Mouse (Mus musculus) olfactory bulb, adult 2 months (tissue): ENCODE data around the gene Il1rapl1. TPM values are rescaled to one million over a fixed set of nuclear protein-coding genes. Genes with fewer than 3 reads are reported as not detected.

Source experiments
- H3K27ac ChIP-seq: fragments of 200-500 bp; 2 replicates; pipeline ENCODE4 v1.5.1; 2012; ENCODE audit warnings: low read depth, low read length; ENCODE audit not compliant: insufficient read depth
- H3K4me1 ChIP-seq: fragments of 200-500 bp; 2 replicates; pipeline ENCODE4 v1.6.1; 2012; ENCODE audit warnings: low read length; ENCODE audit not compliant: control insufficient read depth, insufficient read depth
- H3K4me3 ChIP-seq: fragments of 200-500 bp; 2 replicates; pipeline ENCODE4 v1.5.1; 2012; ENCODE audit warnings: mild to moderate bottlenecking, low read depth, low read length, moderate library complexity; ENCODE audit not compliant: insufficient read depth
- CTCF ChIP-seq: fragments of 200-500 bp; IDR thresholded peaks from 2 replicates; pipeline ENCODE4 v1.5.1; 2012; ENCODE audit warnings: low read depth, mild to moderate bottlenecking, low read length, moderate library complexity; ENCODE audit not compliant: insufficient read depth
- POLR2A ChIP-seq: fragments of 200-500 bp; IDR thresholded peaks from 2 replicates; pipeline ENCODE4 v1.6.1; 2012; ENCODE audit warnings: mild to moderate bottlenecking, low read depth, low read length, moderate library complexity; ENCODE audit not compliant: insufficient read depth
- WGBS: fragments of 180-500 bp; shearing (Covaris S2); methylation state at CpG from one replicate; pipeline ENCODE4 v1.1.7; 2018; 5-methylcytosine and 5-hydroxymethylcytosine counted together
- polyA plus RNA-seq: library from polyadenylated mRNA; stranded (reverse); fragments of >200 nt; gene quantifications from 2 replicates; pipeline ENCODE4 v1.2.4, GENCODE M21; 2012; ENCODE audit warnings: low replicate concordance; ENCODE audit not compliant: missing spikeins, insufficient read depth, insufficient read length

Il1rapl1 gene
- polyA plus RNA-seq, 1 experiment: not detected

DNA sequence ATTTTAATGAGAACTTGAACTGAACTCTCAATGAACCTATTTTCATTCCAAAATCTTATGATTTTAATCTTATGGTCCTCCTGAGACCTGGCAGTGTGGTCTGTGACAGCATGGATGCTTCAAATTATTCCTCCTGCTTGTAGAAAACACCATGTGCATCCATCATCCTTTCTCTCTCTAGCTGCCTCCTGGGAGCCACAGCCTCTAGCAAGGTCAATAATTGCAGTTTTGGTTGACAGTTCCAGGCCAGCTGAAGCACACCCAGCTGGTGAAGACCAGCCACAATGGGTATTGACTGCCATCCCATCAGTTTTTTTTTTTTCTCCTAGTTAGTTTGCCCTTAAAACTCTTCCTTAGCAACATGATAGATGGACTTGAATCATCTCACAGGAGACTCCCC is 890.2 kb downstream of the Il1rapl1 start:
- Histone ChIP-seq H3K4me1 (no peaks in the 10 kb centered on the region), H3K27ac (no peak overlapping the region), H3K4me3 (no peak overlapping the region)
- no peak for TF ChIP-seq CTCF
- no peak for TF ChIP-seq POLR2A

DNA sequence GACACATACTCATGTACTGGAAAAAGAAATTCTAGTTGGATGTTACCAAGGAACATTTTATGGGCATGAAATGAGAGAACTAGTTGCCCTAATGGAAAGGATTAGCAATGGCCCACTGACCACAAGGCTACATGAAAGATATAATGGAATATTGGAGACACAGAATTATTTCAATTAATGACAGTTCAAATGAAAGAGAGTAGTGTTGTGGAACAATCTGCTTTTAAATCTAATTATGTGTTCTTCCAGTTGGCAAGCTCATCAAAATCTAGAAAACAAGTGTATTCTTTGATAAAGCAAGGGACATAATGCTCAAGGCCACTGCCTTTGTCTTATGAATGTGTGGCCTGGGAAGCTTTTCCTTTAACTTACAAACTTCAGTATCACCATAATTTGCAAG is 1113.1 kb downstream of the Il1rapl1 start:
- H3K4me3 ChIP-seq: no peak overlapping the region
- TF ChIP-seq CTCF (no peak), POLR2A (no peak)
- H3K4me1 ChIP-seq: no peaks in the 10 kb centered on the region
- no peak overlapping the region for H3K27ac ChIP-seq

DNA sequence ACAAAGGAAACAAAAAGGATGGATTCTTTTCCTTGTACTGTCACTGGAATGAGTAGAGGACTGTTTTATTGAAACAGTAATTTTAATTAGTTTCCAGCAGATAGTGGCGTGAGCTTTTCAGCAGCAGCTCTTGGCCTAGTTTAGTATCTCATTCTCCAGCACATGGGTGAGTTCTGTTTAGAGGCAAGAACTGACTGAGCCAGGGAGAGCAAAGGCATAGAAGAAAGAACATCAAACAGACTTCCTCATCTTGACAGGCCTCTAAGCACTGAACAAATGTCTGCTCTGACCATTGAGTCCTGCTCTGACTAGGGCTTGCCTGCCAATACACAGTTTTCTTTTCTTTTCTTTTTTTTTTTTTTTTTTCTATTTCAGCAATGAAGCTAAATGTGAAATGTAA is 1160.3 kb downstream of the Il1rapl1 start:
- no peak for TF ChIP-seq POLR2A
- no peak for TF ChIP-seq CTCF

DNA sequence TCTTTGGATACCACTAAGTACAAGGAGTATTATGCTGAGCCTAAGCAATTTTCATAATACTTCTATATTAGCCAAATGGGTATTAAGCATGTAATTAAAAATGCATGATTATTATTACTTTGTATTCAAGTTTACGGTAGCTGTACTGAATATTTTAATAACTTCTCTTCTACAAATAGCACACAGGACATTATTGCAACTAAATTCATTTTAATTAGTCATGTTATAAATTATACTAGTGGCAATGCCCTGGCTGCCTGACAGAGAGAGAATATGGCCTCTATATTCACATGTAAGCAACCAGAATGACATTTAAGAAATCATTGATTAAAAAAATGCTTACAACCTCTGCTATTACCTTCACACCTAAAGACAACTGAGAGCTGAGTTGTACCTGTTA is 1160.8 kb downstream of the Il1rapl1 start:
- TF ChIP-seq CTCF (no peak), POLR2A (no peak)
- Histone ChIP-seq H3K4me1 (no peaks in the 10 kb centered on the region), H3K27ac (no peak overlapping the region), H3K4me3 (no peak overlapping the region)
- 71% methylated on average over 1 of the region's 1 CpGs for whole genome bisulfite sequencing

More for the DNA sequence above, 1160.3 kb downstream of the Il1rapl1 start:
- WGBS: 29% methylated on average over 1 of the region's 1 CpGs
- Histone ChIP-seq H3K4me1 (no peaks in the 10 kb centered on the region), H3K27ac (no peak overlapping the region), H3K4me3 (no peak overlapping the region)

DNA sequence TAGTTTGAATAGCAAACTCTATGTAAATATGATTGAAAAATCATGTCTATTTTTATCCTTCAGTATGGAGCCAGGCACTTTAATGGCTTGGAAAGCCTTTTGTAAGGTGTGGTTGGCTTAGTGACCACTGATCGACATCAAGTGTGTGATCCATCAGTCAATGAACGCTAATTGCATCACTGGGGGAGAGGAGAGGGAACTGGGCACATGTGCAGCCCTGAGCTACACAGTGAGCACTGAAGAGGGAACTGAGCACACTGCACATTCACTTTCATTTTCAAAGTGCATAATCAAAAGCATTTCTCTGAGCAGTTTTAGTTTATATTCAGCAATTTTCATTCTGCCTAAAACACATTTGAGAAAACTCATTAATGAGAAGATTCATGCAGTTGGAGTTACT is 1164.5 kb downstream of the Il1rapl1 start:
- WGBS: 36% methylated on average over 2 of the region's 2 CpGs
- H3K4me1 ChIP-seq: no peaks in the 10 kb centered on the region
- no peak for TF ChIP-seq POLR2A
- no peak for TF ChIP-seq CTCF
- H3K27ac ChIP-seq: no peak overlapping the region
- H3K4me3 ChIP-seq: no peak overlapping the region

DNA sequence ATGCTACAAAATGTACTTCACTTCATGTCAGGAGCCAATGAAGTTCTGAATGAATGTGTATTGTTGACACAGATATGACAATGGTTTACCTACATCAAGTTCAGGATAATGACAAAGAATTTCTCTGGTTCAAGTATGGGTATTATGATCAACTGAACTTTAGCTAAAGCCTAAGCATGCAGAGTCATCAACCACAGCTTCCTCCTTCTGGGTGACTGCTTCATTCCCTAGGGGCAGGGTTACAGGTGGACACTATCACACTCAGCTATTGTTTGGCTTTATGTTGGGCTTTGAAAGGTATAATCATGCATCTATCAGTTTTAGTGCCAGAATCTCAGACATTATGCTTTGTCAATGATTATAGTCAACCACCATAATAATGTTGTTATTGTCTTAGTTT is 1166.3 kb downstream of the Il1rapl1 start:
- Histone ChIP-seq H3K4me3 (no peak overlapping the region), H3K27ac (no peak overlapping the region), H3K4me1 (no peaks in the 10 kb centered on the region)
- no peak for TF ChIP-seq POLR2A
- no peak for TF ChIP-seq CTCF

DNA sequence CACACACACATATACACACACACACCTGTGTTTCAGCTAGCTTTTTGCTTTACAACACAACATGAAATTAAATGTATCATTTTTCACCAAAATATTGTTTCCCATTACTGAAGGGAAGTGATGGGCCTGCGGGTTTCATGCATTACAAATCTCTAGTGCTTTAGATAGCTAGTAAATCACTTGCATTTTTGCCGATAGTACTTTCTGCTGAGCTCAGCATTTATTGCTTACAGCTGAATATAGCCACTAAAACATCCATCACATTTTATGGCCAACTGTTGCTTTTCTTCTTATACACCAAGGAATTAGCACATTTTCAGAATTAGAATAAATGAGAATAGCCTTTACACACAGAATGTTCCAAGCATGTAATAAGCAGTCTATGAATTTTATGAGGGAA is 1260.6 kb downstream of the Il1rapl1 start:
- Histone ChIP-seq H3K4me3 (no peak overlapping the region), H3K27ac (no peak overlapping the region), H3K4me1 (no peaks in the 10 kb centered on the region)
- TF ChIP-seq CTCF: no peak
- 82% methylated on average over 2 of the region's 2 CpGs for WGBS

DNA sequence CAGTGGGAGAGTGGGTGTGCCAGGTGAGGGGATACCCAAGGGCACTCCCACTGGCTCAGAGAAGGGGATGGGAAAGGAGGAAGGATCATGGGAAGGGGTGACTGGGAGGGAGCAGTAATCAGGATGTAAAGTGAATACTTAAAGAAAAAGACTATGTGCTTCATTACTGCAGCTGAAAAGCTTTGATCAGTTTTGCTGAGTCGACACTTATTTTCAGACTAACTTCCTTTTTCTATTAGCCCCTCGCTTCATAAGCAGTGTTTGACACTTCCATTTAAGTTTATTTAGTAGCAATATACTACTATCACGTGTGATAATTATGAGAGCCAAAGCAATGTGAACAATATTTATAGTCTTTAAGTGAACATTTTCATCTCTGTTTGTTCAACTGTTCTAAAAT is 1307.2 kb downstream of the Il1rapl1 start:
- no peak overlapping the region for H3K4me3 ChIP-seq
- 92% methylated on average over 3 of the region's 3 CpGs for WGBS
- no peak overlapping the region for H3K27ac ChIP-seq
- no peak for TF ChIP-seq CTCF
- no peak for TF ChIP-seq POLR2A
- H3K4me1 ChIP-seq: no peaks in the 10 kb centered on the region

DNA sequence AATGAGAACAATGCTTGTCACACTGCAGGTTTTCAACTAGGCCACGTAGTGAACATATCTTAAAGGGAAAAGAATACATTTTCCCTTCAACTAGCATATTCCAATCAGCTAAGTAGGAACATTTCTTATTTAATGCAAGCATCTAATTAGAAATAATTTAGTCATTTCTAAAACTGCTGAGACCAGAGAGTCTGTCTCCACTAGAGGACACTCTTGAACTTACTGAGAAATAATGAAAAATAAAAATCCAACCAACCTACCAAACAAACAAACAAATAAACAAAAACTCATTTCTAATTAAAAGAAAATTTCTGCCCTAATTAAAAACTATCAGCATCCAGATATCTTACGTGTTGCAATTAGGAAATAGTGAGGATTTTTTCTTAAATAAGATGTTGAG is 1312.7 kb downstream of the Il1rapl1 start:
- H3K4me3 ChIP-seq: no peak overlapping the region
- TF ChIP-seq POLR2A (no peak), CTCF (no peak)
- no peak overlapping the region for H3K27ac ChIP-seq
- WGBS: 49% methylated on average over 2 of the region's 2 CpGs
- no peaks in the 10 kb centered on the region for H3K4me1 ChIP-seq

DNA sequence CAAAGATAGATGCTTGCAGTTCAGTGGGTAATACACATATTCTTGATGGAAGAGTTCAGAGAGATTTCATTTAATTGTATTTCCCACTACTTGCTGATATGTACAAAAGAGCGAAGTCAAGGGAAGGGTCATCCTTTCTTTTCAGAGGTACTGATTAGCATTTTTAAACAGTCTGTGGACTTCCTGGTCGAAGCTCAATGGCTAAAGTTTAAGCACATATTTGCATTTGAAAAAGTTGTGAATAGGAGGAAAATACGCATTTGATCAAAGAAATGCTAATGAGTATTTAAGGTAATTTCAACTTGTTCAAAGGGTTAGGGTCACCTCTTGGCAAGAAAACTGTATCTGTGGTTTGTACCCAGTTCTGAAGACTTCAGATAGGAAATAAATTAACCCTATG is 1386.6 kb downstream of the Il1rapl1 start:
- H3K4me3 ChIP-seq: no peak overlapping the region

More for the DNA sequence above, 1386.6 kb downstream of the Il1rapl1 start:
- no peak for TF ChIP-seq CTCF
- no peak for TF ChIP-seq POLR2A
- WGBS: 52% methylated on average over 3 of the region's 3 CpGs
- Histone ChIP-seq H3K4me1 (no peaks in the 10 kb centered on the region), H3K27ac (no peak overlapping the region)
